Comparison of ENCODE assay signal across 29 mouse cellular contexts in the genomic region with DNA sequence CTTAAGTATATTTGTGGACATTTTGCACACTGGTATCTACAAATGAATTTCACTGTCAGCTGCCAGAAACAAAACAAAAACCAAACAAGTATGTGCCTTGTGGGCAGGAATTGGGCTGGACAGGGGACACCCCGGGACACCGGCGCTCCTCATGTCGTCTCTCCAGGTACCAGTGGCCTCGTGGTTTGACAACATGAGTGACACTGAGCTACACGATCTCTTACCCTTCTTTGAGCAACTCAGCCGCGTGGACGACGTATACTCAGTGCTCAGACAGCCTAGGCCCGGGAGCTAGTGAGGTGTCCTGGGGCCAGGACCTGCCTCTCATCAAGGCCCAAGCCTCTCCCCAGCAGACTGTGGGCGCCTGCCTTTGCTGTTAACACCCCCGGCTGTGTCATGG. TPM values are rescaled to one million over a fixed set of nuclear protein-coding genes. Genes with fewer than 3 reads are reported as not detected.
DNase-seq lines count a peak whose midpoint lies in the region; ATAC-seq and TF ChIP-seq lines count a peak whose summit lies in the region.
"Had no signal": no experiment of that assay in that cellular context is flagged by ENCODE, and none has a peak within 500 bp of the region (broad histone marks: within the 10 kb centered on the region; RNA-seq: fewer than 3 reads in every experiment).

No protein-coding gene starts in this region.

- intact Hi-C loops in gastrocnemius, adult 2 months (cut with DNase I), result loop anchor here (10.0 kb wide), 1 partner anchor 920 kb away; the partner anchor contains the start of gene Dnpep
- intact Hi-C loops in left cerebral cortex, postnatal 36 days (cut with DNase I), result loop anchor here (5.0 kb wide), 2 partner anchors 42 to 57 kb away; no protein-coding TSS in a partner anchor

- no peak overlapping the region for H3K4me2 ChIP-seq in liver, embryonic 16.5 days (ENCODE audit: low read depth, low read length)
- H3K4me2 ChIP-seq: embryonic facial prominence, embryonic 13.5 days; forebrain, embryonic 15.5 days; hindbrain, embryonic 14.5 days; neural tube, embryonic 15.5 days had no signal

- no peaks in the 10 kb centered on the region for H3K27me3 ChIP-seq in liver, embryonic 16.5 days (ENCODE audit: control insufficient read depth, insufficient read depth, low read depth, low read length)
- H3K27me3 ChIP-seq: CH12.LX; embryonic facial prominence, embryonic 13.5 days; forebrain, embryonic 15.5 days had no signal

- peak; percentile 32 to 62 for DNase-seq in adrenal gland, adult (ENCODE audit: inconsistent age in 2 of 2, low spot score in 1 of 2)
- DNase-seq in adrenal gland, postnatal 4 days (ENCODE audit: low spot score in 2 of 2), result no peak
- DNase-seq in gastrocnemius, adult 2 months, result no peak
- no peak for DNase-seq in gastrocnemius, postnatal 4 days (ENCODE audit: low spot score in 2 of 2)
- peak; percentile 32 for DNase-seq in kidney, adult 11 months
- DNase-seq in kidney, postnatal 10 days, result no peak
- DNase-seq in left cerebral cortex, postnatal 36 days (ENCODE audit: low spot score in 2 of 2), result no peak
- DNase-seq: adrenal gland, adult 8-10 months; cerebellum, adult 11 months; gastrocnemius, postnatal 36 days; kidney, adult 2 months; kidney, postnatal 4 days; lung, adult 18-20 months; midbrain, embryonic 14.5 days; retina, postnatal 1 day; right cerebral cortex, postnatal 14 days had no signal

- H3K4me1 ChIP-seq in liver, embryonic 16.5 days (ENCODE audit: control insufficient read depth, low read depth, low read length), result peaks cover 49% of the 10 kb centered on the region

- ATAC-seq in liver, embryonic 16.5 days (ENCODE audit: low read depth), result no peak
- ATAC-seq: activated CD4-positive, CD25-positive, alpha-beta regulatory T cell, adult 4 months; forebrain, embryonic 15.5 days; lung, postnatal 0 days had no signal

- no peak for TF ChIP-seq CTCF in gastrocnemius, adult 2 months (IDR thresholded peaks at IDR 0.05)

- no peak overlapping the region for H3K4me3 ChIP-seq in gastrocnemius, adult 2 months
- H3K4me3 ChIP-seq in liver, embryonic 16.5 days (ENCODE audit: low read depth, low read length), result no peak overlapping the region
- H3K4me3 ChIP-seq: embryonic facial prominence, embryonic 13.5 days; forebrain, embryonic 10.5 days; forebrain, embryonic 15.5 days; heart, embryonic 10.5 days; neural tube, embryonic 15.5 days had no signal

- H3K9ac ChIP-seq in liver, embryonic 16.5 days (ENCODE audit: low read depth, low read length), result no peak overlapping the region
- H3K9ac ChIP-seq: embryonic facial prominence, embryonic 13.5 days; forebrain, embryonic 15.5 days; hindbrain, embryonic 14.5 days; neural tube, embryonic 15.5 days had no signal

- peaks cover 20% of the 10 kb centered on the region for H3K36me3 ChIP-seq in liver, embryonic 16.5 days (ENCODE audit: control insufficient read depth, insufficient read depth)

- H3K27ac ChIP-seq in gastrocnemius, adult 2 months, result peak overlapping the region; percentile 24; the same call in 1 of the 2 replicates
- H3K27ac ChIP-seq in liver, embryonic 16.5 days (ENCODE audit: low read length), result peak overlapping the region; percentile 69
- H3K27ac ChIP-seq: forebrain, embryonic 10.5 days; forebrain, embryonic 15.5 days; heart, embryonic 10.5 days; hindbrain, embryonic 14.5 days; neural tube, embryonic 15.5 days had no signal

- H3K9me3 ChIP-seq in liver, embryonic 16.5 days (replicated peaks; ENCODE audit: control insufficient read depth, low read length), result no peaks in the 10 kb centered on the region
- H3K9me3 ChIP-seq: embryonic facial prominence, embryonic 13.5 days; forebrain, embryonic 10.5 days; forebrain, embryonic 15.5 days; heart, embryonic 10.5 days; neural tube, embryonic 15.5 days had no signal

- WGBS in liver, embryonic 16.5 days (ENCODE audit: insufficient replicate concordance), result 87% methylated on average over 13 of the region's 13 CpGs

RNA-seq across cellular contexts. Expression of gene Ctdsp1, which starts 4.0 kb away (rescaled TPM):
- total RNA-seq in adrenal gland, postnatal 4 days (2021), result 100 to 1,000 TPM; 156 to 162 TPM
- total RNA-seq in gastrocnemius, adult 2 months (2021), result 100 to 1,000 TPM in 1 of 2 experiments, 10 to 100 TPM in 1; 92.2 to 111 TPM
- total RNA-seq in gastrocnemius, postnatal 4 days (2021), result 100 to 1,000 TPM; 109 to 135 TPM
- polyA plus RNA-seq in liver, embryonic 16.5 days (2015; fragmentation: Nextera tagmentation; extraction: Ambion mirVana), result 45.9 and 48.6 TPM in 2 replicates
- total RNA-seq in left cerebral cortex, postnatal 36 days (2021), result 10 to 100 TPM; 23.0 to 25.2 TPM

RNA-seq across cellular contexts. Expression of gene Vil1, which starts 13.9 kb away (rescaled TPM):
- 1 to 10 TPM; 1.6 to 7.1 TPM for total RNA-seq in adrenal gland, postnatal 4 days (2021)
- not detected for total RNA-seq in gastrocnemius, adult 2 months (2021)
- under 1 TPM; 0.13 to 0.66 TPM for total RNA-seq in gastrocnemius, postnatal 4 days (2021)
- 0.69 and 1.6 TPM in 2 replicates for polyA plus RNA-seq in liver, embryonic 16.5 days (2015; fragmentation: Nextera tagmentation; extraction: Ambion mirVana)
- total RNA-seq in left cerebral cortex, postnatal 36 days (2021), result 1 to 10 TPM in 1 of 2 experiments, under 1 TPM in 1; 0.39 to 1.1 TPM
- total RNA-seq: gastrocnemius, postnatal 36 days had no signal

RNA-seq across cellular contexts. Expression of gene Slc11a1, which starts 20.3 kb away (rescaled TPM):
- total RNA-seq in adrenal gland, postnatal 4 days (2021), result 10 to 100 TPM; 10.2 to 13.6 TPM
- 1 to 10 TPM; 3.8 to 5.6 TPM for total RNA-seq in gastrocnemius, adult 2 months (2021)
- 1 to 10 TPM; 4.5 to 4.6 TPM for total RNA-seq in gastrocnemius, postnatal 4 days (2021)
- polyA plus RNA-seq in liver, embryonic 16.5 days (2015; fragmentation: Nextera tagmentation; extraction: Ambion mirVana), result 17.4 and 17.9 TPM in 2 replicates
- total RNA-seq in left cerebral cortex, postnatal 36 days (2021), result 1 to 10 TPM; 2.6 to 5.1 TPM
- total RNA-seq: hematopoietic stem cell, adult 5-6 weeks had no signal

RNA-seq across cellular contexts. Expression of gene Catip, which starts 33.4 kb away (rescaled TPM):
- under 1 TPM; 0.48 to 0.50 TPM for total RNA-seq in adrenal gland, postnatal 4 days (2021)
- under 1 TPM in 1 of 2 experiments, not detected in 1; 0.13 TPM for total RNA-seq in gastrocnemius, adult 2 months (2021)
- total RNA-seq in gastrocnemius, postnatal 4 days (2021), result under 1 TPM; 0.23 to 0.25 TPM
- 0.05 and 0.08 TPM in 2 replicates for polyA plus RNA-seq in liver, embryonic 16.5 days (2015; fragmentation: Nextera tagmentation; extraction: Ambion mirVana)
- total RNA-seq in left cerebral cortex, postnatal 36 days (2021), result 1 to 10 TPM; 1.3 TPM
- total RNA-seq: common myeloid progenitor, adult 5-6 weeks had no signal
- polyA plus RNA-seq: activated CD4-positive, CD25-positive, alpha-beta regulatory T cell, adult 4 months; C2C12 had no signal

Comparison
In these comparisons a context has a peak if more than half of its experiments do, and no peak if none do; other contexts are left out.
1. DNase-seq: peak in adrenal gland, adult (2 of 2) and kidney, adult 11 months (single experiment); none in adrenal gland, postnatal 4 days (0 of 2), gastrocnemius, adult 2 months (single experiment), gastrocnemius, postnatal 4 days (0 of 2), kidney, postnatal 10 days (single experiment) and left cerebral cortex, postnatal 36 days (0 of 2).